Mouse (Mus musculus): ENCODE data around the gene Gm20716. TPM values are rescaled to one million over a fixed set of nuclear protein-coding genes. Genes with fewer than 3 reads are reported as not detected.
A peak's percentile ranks its signal among the peaks of the same experiment; 100 is the strongest.

Gm20716 gene
- polyA plus RNA-seq, 1 experiment from 2014 or later = 17.2 TPM

GRCm38 (mm10) chr2:168256506-168256905 is 26.3 kb upstream of the Gm20716 start:
- H3K36me3 ChIP-seq (ENCODE audit: control insufficient read depth, insufficient read depth, low read length) = no peaks in the 10 kb centered on the region
- no peaks in the 10 kb centered on the region; the same call in 1 of the 2 replicates for H3K4me1 ChIP-seq (ENCODE audit: control insufficient read depth, insufficient read depth, low read length)
- no peaks in the 10 kb centered on the region for H3K9me3 ChIP-seq (replicated peaks; ENCODE audit: control insufficient read depth, low read length)
- peaks cover 65% of the 10 kb centered on the region for H3K27me3 ChIP-seq (ENCODE audit: control insufficient read depth, insufficient read depth, low read length)
- 70% methylated on average over 3 of the region's 3 CpGs for WGBS (ENCODE audit: insufficient replicate concordance)
- H3K27ac ChIP-seq (ENCODE audit: low read depth, low read length) = no peak overlapping the region
- ATAC-seq (replicated peaks; ENCODE audit: insufficient number of reproducible peaks, low FRiP score, low TSS enrichment) = no peak
- H3K4me3 ChIP-seq (ENCODE audit: low read depth, low read length) = no peak overlapping the region
- no peak overlapping the region for H3K9ac ChIP-seq (ENCODE audit: low read depth, low read length)
- no peak overlapping the region for H3K4me2 ChIP-seq

- Histone ChIP-seq H3K36me3 (ENCODE audit: control insufficient read depth, insufficient read depth, low read length) (no peaks in the 10 kb centered on the region), H3K9ac (ENCODE audit: low read depth, low read length) (no peak overlapping the region), H3K4me1 (ENCODE audit: control insufficient read depth, insufficient read depth, low read length) (no peaks in the 10 kb centered on the region; the same call in 1 of the 2 replicates), H3K4me2 (no peak overlapping the region), H3K27ac (ENCODE audit: low read depth, low read length) (no peak overlapping the region), H3K4me3 (ENCODE audit: low read depth, low read length) (no peak overlapping the region), H3K9me3 (replicated peaks; ENCODE audit: control insufficient read depth, low read length) (no peaks in the 10 kb centered on the region), H3K27me3 (ENCODE audit: control insufficient read depth, insufficient read depth, low read length) (peaks cover 52% of the 10 kb centered on the region)
- ATAC-seq (replicated peaks; ENCODE audit: insufficient number of reproducible peaks, low FRiP score, low TSS enrichment) = no peak
- 17% methylated on average over 7 of the region's 7 CpGs for WGBS (ENCODE audit: insufficient replicate concordance)
These were observed 23.7 kb upstream of the Gm20716 start for GRCm38 (mm10) chr2:168253822-168254221.

DNA sequence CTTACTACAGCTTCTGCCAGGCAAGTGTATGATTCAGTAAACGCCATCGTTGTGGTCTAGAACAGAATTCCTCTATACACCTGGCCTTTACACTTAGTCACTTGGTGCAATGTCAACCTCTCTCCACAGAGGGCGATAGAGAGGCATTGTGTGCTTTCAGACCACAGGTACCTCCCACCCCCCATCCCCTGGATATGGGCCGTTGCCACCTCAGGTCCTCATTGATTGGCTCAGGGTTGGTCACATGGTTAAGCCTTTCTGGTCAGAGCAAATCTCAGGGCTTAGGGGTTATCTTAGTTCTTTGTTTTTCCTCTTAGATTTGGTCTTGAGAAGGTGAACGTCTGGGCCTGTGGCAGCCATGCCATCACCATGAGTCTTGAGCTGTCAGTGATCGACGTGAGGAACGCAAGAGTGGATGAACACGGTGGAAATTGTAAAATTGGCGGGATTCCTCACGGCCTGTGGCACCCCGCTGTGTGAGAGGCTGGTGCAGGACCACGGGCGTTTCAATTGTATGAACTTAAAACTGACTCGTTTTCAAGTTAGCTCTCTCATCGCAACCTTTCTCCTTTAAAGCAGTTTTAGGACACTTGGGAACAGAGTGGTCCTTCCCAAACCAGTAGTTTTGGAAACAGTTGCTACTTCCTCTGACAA is 22.6 kb upstream of the Gm20716 start:
- H3K4me3 ChIP-seq (ENCODE audit: low read depth, low read length) = no peak overlapping the region
- H3K4me1 ChIP-seq (ENCODE audit: control insufficient read depth, insufficient read depth, low read length) = no peaks in the 10 kb centered on the region; the same call in 1 of the 2 replicates
- no peaks in the 10 kb centered on the region for H3K36me3 ChIP-seq (ENCODE audit: control insufficient read depth, insufficient read depth, low read length)
- WGBS (ENCODE audit: insufficient replicate concordance) = 12% methylated on average over 16 of the region's 16 CpGs
- no peak overlapping the region for H3K9ac ChIP-seq (ENCODE audit: low read depth, low read length)
- no peaks in the 10 kb centered on the region for H3K9me3 ChIP-seq (replicated peaks; ENCODE audit: control insufficient read depth, low read length)
- H3K4me2 ChIP-seq = no peak overlapping the region
- no peak overlapping the region for H3K27ac ChIP-seq (ENCODE audit: low read depth, low read length)
- ATAC-seq (replicated peaks; ENCODE audit: insufficient number of reproducible peaks, low FRiP score, low TSS enrichment) = no peak
- peaks cover 51% of the 10 kb centered on the region for H3K27me3 ChIP-seq (ENCODE audit: control insufficient read depth, insufficient read depth, low read length)

DNA sequence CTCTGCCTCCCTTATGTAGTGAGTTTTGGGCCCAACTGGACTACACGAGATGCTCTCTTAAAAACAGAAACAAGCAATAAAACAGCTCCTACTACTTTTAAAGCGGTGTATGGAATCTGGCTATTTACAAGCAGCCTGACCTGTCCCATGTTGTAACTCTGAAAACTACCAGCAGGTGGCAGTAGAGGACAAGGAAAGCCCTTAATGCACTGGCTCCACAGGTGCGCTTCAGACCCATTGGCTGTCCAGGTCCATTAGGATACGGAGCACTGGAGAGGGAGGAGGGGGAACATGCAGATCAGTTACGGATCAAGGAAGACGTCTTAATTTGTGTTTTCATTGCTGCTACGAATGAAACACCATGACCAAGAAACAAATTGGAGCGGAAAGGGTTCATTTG is 20.1 kb upstream of the Gm20716 start:
- no peak overlapping the region for H3K9ac ChIP-seq (ENCODE audit: low read depth, low read length)
- no peaks in the 10 kb centered on the region for H3K9me3 ChIP-seq (replicated peaks; ENCODE audit: control insufficient read depth, low read length)
- 20% methylated on average over 8 of the region's 8 CpGs for WGBS (ENCODE audit: insufficient replicate concordance)
- no peak overlapping the region for H3K4me2 ChIP-seq
- H3K27me3 ChIP-seq (ENCODE audit: control insufficient read depth, insufficient read depth, low read length) = peaks cover 55% of the 10 kb centered on the region
- no peak overlapping the region for H3K27ac ChIP-seq (ENCODE audit: low read depth, low read length)
- ATAC-seq (replicated peaks; ENCODE audit: insufficient number of reproducible peaks, low FRiP score, low TSS enrichment) = no peak
- H3K4me3 ChIP-seq (ENCODE audit: low read depth, low read length) = no peak overlapping the region
- no peaks in the 10 kb centered on the region; the same call in 1 of the 2 replicates for H3K4me1 ChIP-seq (ENCODE audit: control insufficient read depth, insufficient read depth, low read length)
- H3K36me3 ChIP-seq (ENCODE audit: control insufficient read depth, insufficient read depth, low read length) = no peaks in the 10 kb centered on the region

- no peak overlapping the region for H3K27ac ChIP-seq (ENCODE audit: low read depth, low read length)
- WGBS (ENCODE audit: insufficient replicate concordance) = 17% methylated on average over 2 of the region's 2 CpGs
- H3K27me3 ChIP-seq (ENCODE audit: control insufficient read depth, insufficient read depth, low read length) = peaks cover 50% of the 10 kb centered on the region
- no peak for ATAC-seq (replicated peaks; ENCODE audit: insufficient number of reproducible peaks, low FRiP score, low TSS enrichment)
- no peak overlapping the region for H3K4me3 ChIP-seq (ENCODE audit: low read depth, low read length)
- H3K4me1 ChIP-seq (ENCODE audit: control insufficient read depth, insufficient read depth, low read length) = no peaks in the 10 kb centered on the region
- no peaks in the 10 kb centered on the region for H3K9me3 ChIP-seq (replicated peaks; ENCODE audit: control insufficient read depth, low read length)
- no peaks in the 10 kb centered on the region for H3K36me3 ChIP-seq (ENCODE audit: control insufficient read depth, insufficient read depth, low read length)
- no peak overlapping the region for H3K4me2 ChIP-seq
- H3K9ac ChIP-seq (ENCODE audit: low read depth, low read length) = no peak overlapping the region
These were observed 18.7 kb upstream of the Gm20716 start for GRCm38 (mm10) chr2:168248856-168249245.

- no peaks in the 10 kb centered on the region for H3K4me1 ChIP-seq (ENCODE audit: control insufficient read depth, insufficient read depth, low read length)
- no peak overlapping the region for H3K4me3 ChIP-seq (ENCODE audit: low read depth, low read length)
- H3K27ac ChIP-seq (ENCODE audit: low read depth, low read length) = no peak overlapping the region
- no peak for ATAC-seq (replicated peaks; ENCODE audit: insufficient number of reproducible peaks, low FRiP score, low TSS enrichment)
- no peak overlapping the region for H3K4me2 ChIP-seq
- no peaks in the 10 kb centered on the region for H3K9me3 ChIP-seq (replicated peaks; ENCODE audit: control insufficient read depth, low read length)
- no peak overlapping the region for H3K9ac ChIP-seq (ENCODE audit: low read depth, low read length)
- WGBS (ENCODE audit: insufficient replicate concordance) = 71% methylated on average over 8 of the region's 8 CpGs
- peaks cover 44% of the 10 kb centered on the region for H3K27me3 ChIP-seq (ENCODE audit: control insufficient read depth, insufficient read depth, low read length)
- H3K36me3 ChIP-seq (ENCODE audit: control insufficient read depth, insufficient read depth, low read length) = no peaks in the 10 kb centered on the region
These were observed 18.1 kb upstream of the Gm20716 start for GRCm38 (mm10) chr2:168248167-168248855.

DNA sequence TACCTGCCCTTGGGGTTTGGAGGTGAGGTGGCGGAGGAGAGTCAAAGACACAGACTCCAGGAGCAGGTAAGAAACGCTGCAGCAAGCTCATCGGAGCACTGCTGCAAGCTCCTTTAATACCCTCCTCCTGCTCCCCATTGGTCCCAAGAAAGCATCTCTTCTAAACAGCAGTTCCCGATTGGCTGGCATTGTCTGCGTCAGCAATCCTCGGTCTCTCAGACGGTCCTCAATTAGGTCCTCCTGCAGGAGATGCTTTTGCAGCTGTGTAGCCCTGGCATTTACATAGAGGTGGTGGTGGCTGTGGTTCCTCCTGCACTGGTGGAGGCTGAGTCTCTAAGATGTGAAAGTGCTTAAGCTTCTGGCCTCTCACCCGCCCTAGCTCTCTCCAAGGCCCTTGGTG is 15.4 kb upstream of the Gm20716 start:
- Histone ChIP-seq H3K9me3 (replicated peaks; ENCODE audit: control insufficient read depth, low read length) (no peaks in the 10 kb centered on the region), H3K36me3 (ENCODE audit: control insufficient read depth, insufficient read depth, low read length) (no peaks in the 10 kb centered on the region), H3K4me2 (no peak overlapping the region), H3K4me1 (ENCODE audit: control insufficient read depth, insufficient read depth, low read length) (no peaks in the 10 kb centered on the region), H3K27ac (ENCODE audit: low read depth, low read length) (no peak overlapping the region), H3K9ac (ENCODE audit: low read depth, low read length) (no peak overlapping the region), H3K27me3 (ENCODE audit: control insufficient read depth, insufficient read depth, low read length) (peaks cover 28% of the 10 kb centered on the region), H3K4me3 (ENCODE audit: low read depth, low read length) (no peak overlapping the region)
- ATAC-seq (replicated peaks; ENCODE audit: insufficient number of reproducible peaks, low FRiP score, low TSS enrichment) = no peak
- WGBS (ENCODE audit: insufficient replicate concordance) = 34% methylated on average over 8 of the region's 8 CpGs

- Histone ChIP-seq H3K4me3 (ENCODE audit: low read depth, low read length) (no peak overlapping the region), H3K9me3 (replicated peaks; ENCODE audit: control insufficient read depth, low read length) (peaks cover 2% of the 10 kb centered on the region; the same call in 1 of the 2 replicates), H3K27me3 (ENCODE audit: control insufficient read depth, insufficient read depth, low read length) (peaks cover 27% of the 10 kb centered on the region), H3K36me3 (ENCODE audit: control insufficient read depth, insufficient read depth, low read length) (no peaks in the 10 kb centered on the region), H3K9ac (ENCODE audit: low read depth, low read length) (no peak overlapping the region), H3K4me1 (ENCODE audit: control insufficient read depth, insufficient read depth, low read length) (no peaks in the 10 kb centered on the region), H3K4me2 (no peak overlapping the region), H3K27ac (ENCODE audit: low read depth, low read length) (no peak overlapping the region)
- no peak for ATAC-seq (replicated peaks; ENCODE audit: insufficient number of reproducible peaks, low FRiP score, low TSS enrichment)
- WGBS (ENCODE audit: insufficient replicate concordance) = 65% methylated on average over 4 of the region's 4 CpGs
These were observed 13.1 kb upstream of the Gm20716 start for GRCm38 (mm10) chr2:168243278-168243677.

- ATAC-seq (replicated peaks; ENCODE audit: insufficient number of reproducible peaks, low FRiP score, low TSS enrichment) = 0 out of 2 replicates have a peak, but pooled peaks have one; percentile 18
These were observed 12.7 kb upstream of the Gm20716 start for GRCm38 (mm10) chr2:168242841-168243240.

More at GRCm38 (mm10) chr2:168242841-168243240, 12.7 kb upstream of the Gm20716 start:
- H3K9ac ChIP-seq (ENCODE audit: low read depth, low read length) = no peak overlapping the region
- H3K9me3 ChIP-seq (replicated peaks; ENCODE audit: control insufficient read depth, low read length) = peaks cover 4% of the 10 kb centered on the region; the same call in 1 of the 2 replicates
- no peak overlapping the region for H3K27ac ChIP-seq (ENCODE audit: low read depth, low read length)
- H3K4me1 ChIP-seq (ENCODE audit: control insufficient read depth, insufficient read depth, low read length) = no peaks in the 10 kb centered on the region
- H3K27me3 ChIP-seq (ENCODE audit: control insufficient read depth, insufficient read depth, low read length) = peaks cover 27% of the 10 kb centered on the region
- no peaks in the 10 kb centered on the region for H3K36me3 ChIP-seq (ENCODE audit: control insufficient read depth, insufficient read depth, low read length)
- H3K4me3 ChIP-seq (ENCODE audit: low read depth, low read length) = no peak overlapping the region
- H3K4me2 ChIP-seq = no peak overlapping the region

Measured in heart, embryonic 11.5 days (tissue).